Mouse (Mus musculus) heart, postnatal 0 days (tissue): Measurements from ENCODE around the gene Sh3bp4. TPM values are rescaled to one million over a fixed set of nuclear protein-coding genes. Genes with fewer than 3 reads are reported as not detected.

Experiments used
- ATAC-seq: fragments of 200-750 bp; cut with Nextera tagmentation; 2 replicates; pipeline ENCODE4 v1.8.0; 2017; ENCODE audit warnings: low read depth, moderate number of reproducible peaks, moderate library complexity; ENCODE audit not compliant: insufficient read depth
- DNase-seq: peaks from one replicate; pipeline ENCODE4 v3.0.0-alpha.2; 2016; ENCODE audit warnings: low spot score
- H3K27ac ChIP-seq: fragments of 300-500 bp; sonication (generic); 2 replicates; pipeline ENCODE4 v1.5.1; 2014; ENCODE audit warnings: low read depth, mild to moderate bottlenecking
- H3K27me3 ChIP-seq: fragments of 300-500 bp; sonication (generic); 2 replicates; pipeline ENCODE4 v1.6.1; 2014; ENCODE audit warnings: low read length, mixed read lengths; ENCODE audit not compliant: control insufficient read depth, insufficient read depth
- H3K36me3 ChIP-seq: fragments of 300-500 bp; sonication (generic); replicated peaks from 2 replicates; pipeline ENCODE4 v1.6.1; 2014; ENCODE audit warnings: low read length, mixed read lengths; ENCODE audit not compliant: control insufficient read depth, insufficient read depth
- H3K4me1 ChIP-seq: fragments of 300-500 bp; sonication (generic); 2 replicates; pipeline ENCODE4 v1.6.1; 2014; ENCODE audit warnings: antibody characterized with exemption; ENCODE audit not compliant: control insufficient read depth, insufficient read depth
- H3K4me2 ChIP-seq: fragments of 300-500 bp; sonication (generic); 2 replicates; pipeline ENCODE4 v1.6.1; 2014; ENCODE audit warnings: low read depth, mild to moderate bottlenecking, low read length, moderate library complexity
- H3K4me3 ChIP-seq: fragments of 300-500 bp; sonication (generic); 2 replicates; pipeline ENCODE4 v1.5.1; 2014; ENCODE audit warnings: low read depth, low read length
- H3K9ac ChIP-seq: fragments of 300-500 bp; sonication (generic); replicated peaks from 2 replicates; pipeline ENCODE4 v1.6.1; 2014; ENCODE audit warnings: low read depth, low read length, mixed read lengths
- H3K9me3 ChIP-seq: fragments of 300-500 bp; sonication (generic); replicated peaks from 2 replicates; pipeline ENCODE4 v1.6.1; 2016; ENCODE audit warnings: low read length; ENCODE audit not compliant: control insufficient read depth
- CTCF ChIP-seq: IDR thresholded peaks from 2 replicates; pipeline ENCODE4 v1.5.1; 2016; ENCODE audit warnings: antibody characterized with exemption, control low read depth, low read depth
- EP300 ChIP-seq: IDR thresholded peaks from 2 replicates; pipeline ENCODE4 v1.6.1; 2016; ENCODE audit warnings: antibody characterized with exemption, low read depth
- WGBS: fragments of 180-500 bp; shearing (Covaris S2); extraction: QIAGEN DNeasy Blood & Tissue Kit; methylation state at CpG from one replicate; pipeline ENCODE4 v1.1.7; 2014; 5-methylcytosine and 5-hydroxymethylcytosine counted together
- polyA plus RNA-seq: library from polyadenylated mRNA; unstranded; fragments of >200 nt; fragmentation: Nextera tagmentation; extraction: Ambion mirVana; gene quantifications from 2 replicates; pipeline ENCODE4 v1.2.1, GENCODE M21; 2015
- total RNA-seq: library from RNA; depleted of rRNA; stranded (reverse); fragments of >200 nt; gene quantifications from 2 replicates; pipeline ENCODE4 v1.2.3, GENCODE M21; 2014; ENCODE audit warnings: low replicate concordance

The Sh3bp4 gene
- total and polyA plus RNA-seq, 2 experiments from 2014 or later: 15.1 to 50.6 TPM

GRCm38 (mm10) chr1:89130429-89130828, 60.2 kb downstream of the Sh3bp4 start:
- H3K4me3 ChIP-seq: no peak overlapping the region
- WGBS: 83% methylated on average over 6 of the region's 6 CpGs
- no peak for TF ChIP-seq CTCF
- TF ChIP-seq EP300: no peak
- H3K4me1 ChIP-seq: peaks cover 40% of the 10 kb centered on the region
- no peak overlapping the region for H3K4me2 ChIP-seq
- H3K9ac ChIP-seq: no peak overlapping the region
- no peak for DNase-seq
- ATAC-seq: no peak
- peak overlapping the region; percentile 72; the same call in 1 of the 2 replicates for H3K27ac ChIP-seq
- H3K36me3 ChIP-seq: no peaks in the 10 kb centered on the region
- H3K9me3 ChIP-seq: peaks cover 4% of the 10 kb centered on the region; the same call in 1 of the 2 replicates
- no peaks in the 10 kb centered on the region for H3K27me3 ChIP-seq

GRCm38 (mm10) chr1:89131018-89131540, 60.9 kb downstream of the Sh3bp4 start:
- TF ChIP-seq CTCF: no peak
- no peak for TF ChIP-seq EP300
- H3K4me2 ChIP-seq: no peak overlapping the region
- ATAC-seq (0 out of 2 replicates have a peak, but pooled peaks have one; percentile 6), DNase-seq (no peak)
- no peaks in the 10 kb centered on the region for H3K27me3 ChIP-seq
- H3K36me3 ChIP-seq: no peaks in the 10 kb centered on the region
- no peak overlapping the region for H3K9ac ChIP-seq
- H3K27ac ChIP-seq: peak overlapping the region; percentile 72
- H3K4me1 ChIP-seq: peaks cover 45% of the 10 kb centered on the region
- H3K9me3 ChIP-seq: peaks cover 4% of the 10 kb centered on the region; the same call in 1 of the 2 replicates
- WGBS: 59% methylated on average over 14 of the region's 14 CpGs
- no peak overlapping the region for H3K4me3 ChIP-seq

GRCm38 (mm10) chr1:89131707-89132106, 61.5 kb downstream of the Sh3bp4 start:
- Histone ChIP-seq H3K27me3 (no peaks in the 10 kb centered on the region), H3K27ac (peak overlapping the region; percentile 72), H3K36me3 (no peaks in the 10 kb centered on the region), H3K9me3 (peaks cover 4% of the 10 kb centered on the region; the same call in 1 of the 2 replicates), H3K4me2 (peak overlapping the region; percentile 15; the same call in 1 of the 2 replicates), H3K4me3 (no peak overlapping the region), H3K9ac (no peak overlapping the region), H3K4me1 (peaks cover 49% of the 10 kb centered on the region)
- WGBS: 32% methylated on average over 8 of the region's 8 CpGs
- TF ChIP-seq EP300 (peak; percentile 93; the same call in 1 of the 2 replicates), CTCF (no peak)
- ATAC-seq (peak; percentile 77), DNase-seq (peak; percentile 86)

GRCm38 (mm10) chr1:89133266-89133665, 63.1 kb downstream of the Sh3bp4 start:
- Histone ChIP-seq H3K9me3 (no peaks in the 10 kb centered on the region), H3K4me3 (no peak overlapping the region), H3K36me3 (no peaks in the 10 kb centered on the region), H3K9ac (no peak overlapping the region), H3K4me1 (peaks cover 65% of the 10 kb centered on the region), H3K4me2 (no peak overlapping the region), H3K27me3 (no peaks in the 10 kb centered on the region), H3K27ac (no peak overlapping the region)
- 43% methylated on average over 4 of the region's 4 CpGs for WGBS
- no peak for TF ChIP-seq EP300
- no peak for TF ChIP-seq CTCF
- DNase-seq (no peak), ATAC-seq (no peak)

GRCm38 (mm10) chr1:89133717-89134116, 63.5 kb downstream of the Sh3bp4 start:
- Histone ChIP-seq H3K4me2 (no peak overlapping the region), H3K9ac (no peak overlapping the region), H3K36me3 (no peaks in the 10 kb centered on the region), H3K4me1 (peaks cover 67% of the 10 kb centered on the region), H3K27ac (no peak overlapping the region), H3K27me3 (no peaks in the 10 kb centered on the region), H3K4me3 (no peak overlapping the region), H3K9me3 (no peaks in the 10 kb centered on the region)
- TF ChIP-seq EP300 (no peak), CTCF (no peak)
- no peak for DNase-seq
- no peak for ATAC-seq
- 90% methylated on average over 4 of the region's 4 CpGs for WGBS
